In genomic region chr4:118259782-118260463, GRCm38 (mm10) we compare ENCODE assay signal across 9 mouse cellular contexts. TPM values are rescaled to one million over a fixed set of nuclear protein-coding genes. Genes with fewer than 3 reads are reported as not detected.
DNase-seq lines count a peak whose midpoint lies in the region; ATAC-seq and TF ChIP-seq lines count a peak whose summit lies in the region.
"Had no signal": no experiment of that assay in that cellular context is flagged by ENCODE, and none has a peak within 500 bp of the region (broad histone marks: within the 10 kb centered on the region; RNA-seq: fewer than 3 reads in every experiment).

No protein-coding gene starts in this region.

- H3K9ac ChIP-seq in embryonic facial prominence, embryonic 14.5 days (ENCODE audit: low read depth, low read length), result no peak overlapping the region
- no peak overlapping the region for H3K9ac ChIP-seq in intestine, embryonic 16.5 days (ENCODE audit: low read depth, low read length)

- 82% methylated on average over 8 of the region's 8 CpGs for WGBS in embryonic facial prominence, embryonic 14.5 days
- 68% methylated on average over 8 of the region's 8 CpGs for WGBS in intestine, embryonic 16.5 days

- H3K27me3 ChIP-seq in embryonic facial prominence, embryonic 14.5 days (replicated peaks; ENCODE audit: control insufficient read depth, insufficient read depth, low read length), result no peaks in the 10 kb centered on the region
- no peaks in the 10 kb centered on the region for H3K27me3 ChIP-seq in intestine, embryonic 16.5 days (replicated peaks; ENCODE audit: control insufficient read depth, insufficient read depth, low read length)
- H3K27me3 ChIP-seq in myocyte (ENCODE audit: control insufficient read depth, insufficient read depth, insufficient read length), result peaks cover 28% of the 10 kb centered on the region
- H3K27me3 ChIP-seq: Patski had no signal

- no peak overlapping the region for H3K4me3 ChIP-seq in embryonic facial prominence, embryonic 14.5 days (ENCODE audit: low read depth, low read length)
- 0 out of 2 replicates have a peak overlapping the region, but pooled peaks have one; percentile 52 for H3K4me3 ChIP-seq in intestine, embryonic 16.5 days (ENCODE audit: low read length)
- H3K4me3 ChIP-seq in myocyte, result no peak overlapping the region

- TF ChIP-seq POLR2A in myocyte (IDR thresholded peaks at IDR 0.05; ENCODE audit: insufficient read length, low read depth), result no peak

- intact Hi-C loops in left cerebral cortex, postnatal 36 days (cut with DNase I), result no loop called here

- peak overlapping the region; percentile 79 for H3K4me2 ChIP-seq in embryonic facial prominence, embryonic 14.5 days (ENCODE audit: low read depth, low read length)
- peak overlapping the region; percentile 88; the same call in 1 of the 2 replicates for H3K4me2 ChIP-seq in intestine, embryonic 16.5 days (ENCODE audit: low read depth, low read length)
- peak overlapping the region; percentile 56 for H3K4me2 ChIP-seq in myocyte (ENCODE audit: low read depth)

- no peak overlapping the region; the same call in 1 of the 2 replicates for H3K27ac ChIP-seq in embryonic facial prominence, embryonic 14.5 days (replicated peaks; ENCODE audit: low read depth, low read length)
- no peak overlapping the region for H3K27ac ChIP-seq in intestine, embryonic 16.5 days (ENCODE audit: low read length)

- no peak for ATAC-seq in embryonic facial prominence, embryonic 14.5 days (ENCODE audit: low read depth)
- 0 out of 2 replicates have a peak, but pooled peaks have one; percentile 1 for ATAC-seq in intestine, embryonic 16.5 days
- no peak for ATAC-seq in monocyte, adult 5-6 weeks (replicated peaks; ENCODE audit: insufficient number of reproducible peaks, low FRiP score, low TSS enrichment, poor library complexity, severe bottlenecking)
- ATAC-seq: Patski had no signal

- DNase-seq in layer of hippocampus, adult 11-12 months (ENCODE audit: low spot score), result peak; percentile 15
- no peak for DNase-seq in layer of hippocampus, adult 8-10 months (ENCODE audit: low spot score in 2 of 2)
- no peak for DNase-seq in embryonic facial prominence, embryonic 14.5 days (ENCODE audit: low spot score)
- no peak for DNase-seq in left cerebral cortex, postnatal 36 days (ENCODE audit: low spot score in 2 of 2)
- DNase-seq in cerebellum, postnatal 36 days, result no peak

- H3K36me3 ChIP-seq in embryonic facial prominence, embryonic 14.5 days (ENCODE audit: control insufficient read depth, insufficient read depth, low read length), result peaks cover 48% of the 10 kb centered on the region
- H3K36me3 ChIP-seq in intestine, embryonic 16.5 days (ENCODE audit: control insufficient read depth, insufficient read depth, low read length), result peaks cover 4% of the 10 kb centered on the region; the same call in 1 of the 2 replicates
- no peaks in the 10 kb centered on the region for H3K36me3 ChIP-seq in myocyte (ENCODE audit: control insufficient read depth, insufficient read depth)

- H3K9me3 ChIP-seq in embryonic facial prominence, embryonic 14.5 days (ENCODE audit: control insufficient read depth, low read length), result no peaks in the 10 kb centered on the region
- H3K9me3 ChIP-seq in intestine, embryonic 16.5 days (ENCODE audit: control insufficient read depth, low read length), result no peaks in the 10 kb centered on the region

- no peaks in the 10 kb centered on the region for H3K79me2 ChIP-seq in myocyte (ENCODE audit: control insufficient read depth, insufficient read depth)

- peaks cover 30% of the 10 kb centered on the region for H3K4me1 ChIP-seq in embryonic facial prominence, embryonic 14.5 days (ENCODE audit: control insufficient read depth, insufficient read depth, low read length)
- peaks cover 62% of the 10 kb centered on the region for H3K4me1 ChIP-seq in intestine, embryonic 16.5 days (ENCODE audit: control insufficient read depth, insufficient read depth, low read length)

- H3ac ChIP-seq in myocyte (ENCODE audit: control insufficient read depth, insufficient read length), result no peak overlapping the region

TF ChIP-seq in myocyte, 11 proteins besides CTCF, POLR2A, EP300 and RAD21:
- TF ChIP-seq POLR2AphosphoS2 (IDR thresholded peaks at IDR 0.05; ENCODE audit: insufficient read length, low read depth), result no peak
- no peak for TF ChIP-seq MYOG (IDR thresholded peaks at IDR 0.05; ENCODE audit: control insufficient read depth in 1 of 3, insufficient read depth in 1 of 3, insufficient read length in 2 of 3, low read depth in 2 of 3)
- no peak for TF ChIP-seq CEBPB (IDR thresholded peaks at IDR 0.05; ENCODE audit: insufficient read depth, poor library complexity, severe bottlenecking)
- TF ChIP-seq TCF3 (IDR thresholded peaks at IDR 0.05; ENCODE audit: insufficient read length, low read depth), result no peak
- no peak for TF ChIP-seq MYOD1 (IDR thresholded peaks at IDR 0.05; ENCODE audit: control insufficient read depth in 1 of 3, insufficient read length in 2 of 3, low read depth in 2 of 3)
- no peak for TF ChIP-seq SRF (IDR thresholded peaks at IDR 0.05; ENCODE audit: control insufficient read depth, insufficient read length, low read depth)
- no peak for TF ChIP-seq TCF12 (IDR thresholded peaks at IDR 0.05; ENCODE audit: insufficient read depth, poor library complexity, severe bottlenecking)
- TF ChIP-seq USF1 (IDR thresholded peaks at IDR 0.05; ENCODE audit: low read depth), result no peak
- no peak for TF ChIP-seq E2F4 (IDR thresholded peaks at IDR 0.05; ENCODE audit: insufficient read depth)
- TF ChIP-seq REST (IDR thresholded peaks at IDR 0.05; ENCODE audit: insufficient read depth, insufficient read length), result no peak
- no peak for TF ChIP-seq MAX (IDR thresholded peaks at IDR 0.05; ENCODE audit: low read depth)

RNA-seq across cellular contexts. Expression of gene Ptprf, which starts 31.3 kb away (rescaled TPM):
- total RNA-seq in layer of hippocampus, adult 8-10 months (2022), result 10 to 100 TPM; 78.3 to 80.3 (median 78.9) TPM
- 59.8 and 66.8 TPM in 2 replicates for polyA plus RNA-seq in embryonic facial prominence, embryonic 14.5 days (2014; fragmentation: Nextera tagmentation; extraction: Ambion mirVana)
- polyA plus RNA-seq in intestine, embryonic 16.5 days (2015; fragmentation: Nextera tagmentation; extraction: Ambion mirVana), result 45.8 and 54.8 TPM in 2 replicates
- polyA plus RNA-seq in myocyte (2012; fragmentation: generic; extraction: Trizol), result 7.6 TPM
- total RNA-seq in monocyte, adult 5-6 weeks (2017), result not detected in 3 replicates
- 100 to 1,000 TPM; 118 to 126 TPM for total RNA-seq in left cerebral cortex, postnatal 36 days (2021)

Comparison
In these comparisons a context has a peak if more than half of its experiments do, and no peak if none do; other contexts are left out.
1. RNA of gene Ptprf, which starts 31.3 kb away (total RNA-seq): 118 to 126 TPM in left cerebral cortex, postnatal 36 days and 78.3 to 80.3 TPM in layer of hippocampus, adult 8-10 months; not detected in monocyte, adult 5-6 weeks; every median in the first group is over 10 times any median in the second.
2. Peak in every context shown above with its lines, with median percentiles within 50 percentile points of each other: H3K4me2 ChIP-seq.